Mouse (Mus musculus): ENCODE results near the gene Jade1. TPM values are rescaled to one million over a fixed set of nuclear protein-coding genes. Genes with fewer than 3 reads are reported as not detected.

Jade1 gene
- polyA plus RNA-seq, 1 experiment: 201 TPM

- H3K36me3 ChIP-seq (ENCODE audit: control insufficient read depth, insufficient read depth, low read length, poor library complexity, severe bottlenecking): peaks cover 24% of the 10 kb centered on the region
- no peaks in the 10 kb centered on the region for H3K27me3 ChIP-seq (ENCODE audit: control insufficient read depth, insufficient read depth, low read length, poor library complexity, severe bottlenecking)
- TF ChIP-seq EP300 (IDR thresholded peaks at IDR 0.05; ENCODE audit: insufficient read depth, low read depth, low read length): no peak
- TF ChIP-seq CTCF (IDR thresholded peaks at IDR 0.05; ENCODE audit: low read depth, low read length): no peak
- no peak for TF ChIP-seq POLR2A (IDR thresholded peaks at IDR 0.05; ENCODE audit: insufficient read depth, low read length)
- H3K9ac ChIP-seq (ENCODE audit: low read depth, poor library complexity, severe bottlenecking): no peak overlapping the region
- no peaks in the 10 kb centered on the region for H3K9me3 ChIP-seq (replicated peaks; ENCODE audit: control insufficient read depth, insufficient read depth, low read length, poor library complexity, severe bottlenecking)
- H3K4me1 ChIP-seq (ENCODE audit: control insufficient read depth, insufficient read depth, low read length): no peaks in the 10 kb centered on the region
- H3K4me3 ChIP-seq (ENCODE audit: low read depth, low read length): no peak overlapping the region
- no peak overlapping the region for H3K27ac ChIP-seq (ENCODE audit: insufficient read depth, low read length)
These were observed 1.9 kb upstream of the Jade1 start for GRCm38 (mm10) chr3:41553681-41554080.

- TF ChIP-seq POLR2A (IDR thresholded peaks at IDR 0.05; ENCODE audit: insufficient read depth, low read length) (no peak), CTCF (IDR thresholded peaks at IDR 0.05; ENCODE audit: low read depth, low read length) (no peak), EP300 (IDR thresholded peaks at IDR 0.05; ENCODE audit: insufficient read depth, low read depth, low read length) (no peak)
- peaks cover 34% of the 10 kb centered on the region for H3K36me3 ChIP-seq (ENCODE audit: control insufficient read depth, insufficient read depth, low read length, poor library complexity, severe bottlenecking)
- H3K27me3 ChIP-seq (ENCODE audit: control insufficient read depth, insufficient read depth, low read length, poor library complexity, severe bottlenecking): no peaks in the 10 kb centered on the region
- peak overlapping the region; percentile 55; the same call in 1 of the 2 replicates for H3K27ac ChIP-seq (ENCODE audit: insufficient read depth, low read length)
- peak overlapping the region; percentile 82 for H3K9ac ChIP-seq (ENCODE audit: low read depth, poor library complexity, severe bottlenecking)
- H3K9me3 ChIP-seq (replicated peaks; ENCODE audit: control insufficient read depth, insufficient read depth, low read length, poor library complexity, severe bottlenecking): no peaks in the 10 kb centered on the region
- H3K4me3 ChIP-seq (ENCODE audit: low read depth, low read length): peak overlapping the region; percentile 62
- H3K4me1 ChIP-seq (ENCODE audit: control insufficient read depth, insufficient read depth, low read length): no peaks in the 10 kb centered on the region
These were observed 753 bp upstream of the Jade1 start for GRCm38 (mm10) chr3:41554480-41555475.

- peaks cover 52% of the 10 kb centered on the region for H3K36me3 ChIP-seq (ENCODE audit: control insufficient read depth, insufficient read depth, low read length, poor library complexity, severe bottlenecking)
- no peaks in the 10 kb centered on the region for H3K27me3 ChIP-seq (ENCODE audit: control insufficient read depth, insufficient read depth, low read length, poor library complexity, severe bottlenecking)
- no peaks in the 10 kb centered on the region for H3K9me3 ChIP-seq (replicated peaks; ENCODE audit: control insufficient read depth, insufficient read depth, low read length, poor library complexity, severe bottlenecking)
- H3K9ac ChIP-seq (ENCODE audit: low read depth, poor library complexity, severe bottlenecking): peak overlapping the region; percentile 82
- TF ChIP-seq CTCF (IDR thresholded peaks at IDR 0.05; ENCODE audit: low read depth, low read length) (no peak), POLR2A (IDR thresholded peaks at IDR 0.05; ENCODE audit: insufficient read depth, low read length) (no peak), EP300 (IDR thresholded peaks at IDR 0.05; ENCODE audit: insufficient read depth, low read depth, low read length) (no peak)
- H3K4me3 ChIP-seq (ENCODE audit: low read depth, low read length): peak overlapping the region; percentile 95
- H3K4me1 ChIP-seq (ENCODE audit: control insufficient read depth, insufficient read depth, low read length): no peaks in the 10 kb centered on the region
- H3K27ac ChIP-seq (ENCODE audit: insufficient read depth, low read length): peak overlapping the region; percentile 78
These were observed 1.1 kb downstream of the Jade1 start for GRCm38 (mm10) chr3:41556451-41557266.

- no peaks in the 10 kb centered on the region for H3K27me3 ChIP-seq (ENCODE audit: control insufficient read depth, insufficient read depth, low read length, poor library complexity, severe bottlenecking)
- H3K4me1 ChIP-seq (ENCODE audit: control insufficient read depth, insufficient read depth, low read length): no peaks in the 10 kb centered on the region
- H3K9me3 ChIP-seq (replicated peaks; ENCODE audit: control insufficient read depth, insufficient read depth, low read length, poor library complexity, severe bottlenecking): no peaks in the 10 kb centered on the region
- H3K27ac ChIP-seq (ENCODE audit: insufficient read depth, low read length): peak overlapping the region; percentile 68
- H3K4me3 ChIP-seq (ENCODE audit: low read depth, low read length): peak overlapping the region; percentile 95
- H3K9ac ChIP-seq (ENCODE audit: low read depth, poor library complexity, severe bottlenecking): peak overlapping the region; percentile 82
- TF ChIP-seq POLR2A (IDR thresholded peaks at IDR 0.05; ENCODE audit: insufficient read depth, low read length): no peak
- 0 out of 2 replicates have a peak, but pooled peaks have one; percentile 22 for TF ChIP-seq EP300 (IDR thresholded peaks at IDR 0.05; ENCODE audit: insufficient read depth, low read depth, low read length)
- peaks cover 56% of the 10 kb centered on the region for H3K36me3 ChIP-seq (ENCODE audit: control insufficient read depth, insufficient read depth, low read length, poor library complexity, severe bottlenecking)
These were observed 1.9 kb downstream of the Jade1 start for GRCm38 (mm10) chr3:41557267-41557995.

- peak overlapping the region; percentile 36; the same call in 1 of the 2 replicates for H3K27ac ChIP-seq (ENCODE audit: insufficient read depth, low read length)
- no peaks in the 10 kb centered on the region for H3K4me1 ChIP-seq (ENCODE audit: control insufficient read depth, insufficient read depth, low read length)
- no peaks in the 10 kb centered on the region for H3K27me3 ChIP-seq (ENCODE audit: control insufficient read depth, insufficient read depth, low read length, poor library complexity, severe bottlenecking)
- peaks cover 61% of the 10 kb centered on the region for H3K36me3 ChIP-seq (ENCODE audit: control insufficient read depth, insufficient read depth, low read length, poor library complexity, severe bottlenecking)
- H3K9ac ChIP-seq (ENCODE audit: low read depth, poor library complexity, severe bottlenecking): peak overlapping the region; percentile 58
- H3K4me3 ChIP-seq (ENCODE audit: low read depth, low read length): peak overlapping the region; percentile 53
- no peaks in the 10 kb centered on the region for H3K9me3 ChIP-seq (replicated peaks; ENCODE audit: control insufficient read depth, insufficient read depth, low read length, poor library complexity, severe bottlenecking)
- TF ChIP-seq EP300 (IDR thresholded peaks at IDR 0.05; ENCODE audit: insufficient read depth, low read depth, low read length) (no peak), POLR2A (IDR thresholded peaks at IDR 0.05; ENCODE audit: insufficient read depth, low read length) (no peak), CTCF (IDR thresholded peaks at IDR 0.05; ENCODE audit: low read depth, low read length) (no peak)
These were observed 5.0 kb downstream of the Jade1 start for GRCm38 (mm10) chr3:41560489-41560888.
